ENCODE assay signal across 35 mouse cellular contexts in genomic region chr5:144083521-144083920, GRCm38 (mm10). TPM values are rescaled to one million over a fixed set of nuclear protein-coding genes. Genes with fewer than 3 reads are reported as not detected.
DNase-seq lines count a peak whose midpoint lies in the region; ATAC-seq and TF ChIP-seq lines count a peak whose summit lies in the region.
"Had no signal": no experiment of that assay in that cellular context is flagged by ENCODE, and none has a peak within 500 bp of the region (broad histone marks: within the 10 kb centered on the region; RNA-seq: fewer than 3 reads in every experiment).

No protein-coding gene starts in this region.

- no peak for TF ChIP-seq CTCF in forebrain, postnatal 0 days (IDR thresholded peaks at IDR 0.05; ENCODE audit: low read depth)
- no peak for TF ChIP-seq CTCF in ES-Bruce4 (IDR thresholded peaks at IDR 0.05; ENCODE audit: low read depth, low read length)
- no peak for TF ChIP-seq CTCF in brain, embryonic 14.5 days (IDR thresholded peaks at IDR 0.05; ENCODE audit: borderline replicate concordance, extremely low read depth, insufficient read depth, insufficient read length)

- no peak overlapping the region for H3K4me3 ChIP-seq in forebrain, postnatal 0 days (ENCODE audit: low read depth, low read length)
- no peak overlapping the region for H3K4me3 ChIP-seq in forebrain, embryonic 15.5 days
- H3K4me3 ChIP-seq in ES-Bruce4 (ENCODE audit: low read depth, low read length), result peak overlapping the region; percentile 61
- H3K4me3 ChIP-seq in ES-E14 (ENCODE audit: insufficient read depth in 1 of 2, low read depth in 1 of 2, low read length in 2 of 2, poor library complexity in 1 of 2, severe bottlenecking in 1 of 2), result 0 out of 4 replicates have a peak overlapping the region, but pooled peaks of 1 of the 2 experiments have one; percentile 41
- H3K4me3 ChIP-seq: embryonic facial prominence, embryonic 12.5 days; embryonic facial prominence, embryonic 15.5 days; forebrain, embryonic 13.5 days; hindbrain, embryonic 12.5 days; hindbrain, embryonic 15.5 days had no signal

- H3K27ac ChIP-seq in forebrain, postnatal 0 days (ENCODE audit: low read depth, low read length), result no peak overlapping the region
- no peak overlapping the region for H3K27ac ChIP-seq in forebrain, embryonic 15.5 days (replicated peaks)
- H3K27ac ChIP-seq in ES-Bruce4 (ENCODE audit: insufficient read depth, low read length) (peak overlapping the region; percentile 93), ES-E14 (ENCODE audit: insufficient read depth, low read depth, low read length, poor library complexity, severe bottlenecking) (peak overlapping the region; percentile 38; the same call in 1 of the 2 replicates)
- H3K27ac ChIP-seq: embryonic facial prominence, embryonic 12.5 days; embryonic facial prominence, embryonic 15.5 days; forebrain, embryonic 13.5 days; hindbrain, embryonic 12.5 days; hindbrain, embryonic 15.5 days had no signal

- no peaks in the 10 kb centered on the region for H3K4me1 ChIP-seq in forebrain, postnatal 0 days (ENCODE audit: insufficient read depth)
- H3K4me1 ChIP-seq in forebrain, embryonic 15.5 days, result peaks cover 3% of the 10 kb centered on the region; the same call in 1 of the 2 replicates
- peaks cover 6% of the 10 kb centered on the region for H3K4me1 ChIP-seq in ES-Bruce4 (ENCODE audit: control insufficient read depth, insufficient read depth, low read length)
- peaks cover 7 to 24% of the 10 kb centered on the region in 2 experiments; a peak in 3 of 4 replicates for H3K4me1 ChIP-seq in ES-E14 (ENCODE audit: control insufficient read depth in 2 of 2, insufficient read depth in 2 of 2, low read length in 2 of 2, poor library complexity in 1 of 2)
- H3K4me1 ChIP-seq: embryonic facial prominence, embryonic 12.5 days; embryonic facial prominence, embryonic 15.5 days; forebrain, embryonic 13.5 days; hindbrain, embryonic 12.5 days; hindbrain, embryonic 15.5 days had no signal

- peak; percentile 80 for ATAC-seq in forebrain, postnatal 0 days
- no peak for ATAC-seq in forebrain, embryonic 15.5 days (replicated peaks)
- no peak for ATAC-seq in granulocyte monocyte progenitor cell, adult 5-6 weeks (replicated peaks; ENCODE audit: poor library complexity, severe bottlenecking)
- ATAC-seq: CD4-positive, CD25-positive, alpha-beta regulatory T cell, adult 4 months; forebrain, embryonic 13.5 days; intestine, postnatal 0 days; Patski had no signal

- DNase-seq in forebrain, postnatal 0 days, result peak; percentile 49
- no peak for DNase-seq in ES-E14 (ENCODE audit: low read depth, low spot score)
- DNase-seq in brain, embryonic 14.5 days (ENCODE audit: low read depth), result peak; percentile 46
- DNase-seq: adrenal gland, adult 2 months; adrenal gland, postnatal 14 days; cerebellum, adult 18-20 months; cerebellum, adult 9-10 months; cerebellum, postnatal 14 days; gastrocnemius, postnatal 10 days; gastrocnemius, postnatal 36 days; heart, adult 11 months; kidney, adult 2 months had no signal

- H3K9ac ChIP-seq in forebrain, postnatal 0 days, result no peak overlapping the region
- no peak overlapping the region for H3K9ac ChIP-seq in forebrain, embryonic 15.5 days (replicated peaks)
- H3K9ac ChIP-seq in ES-Bruce4 (ENCODE audit: low read depth, poor library complexity, severe bottlenecking) (no peak overlapping the region; the same call in 1 of the 2 replicates), ES-E14 (ENCODE audit: insufficient read depth, low read depth, low read length, poor library complexity, severe bottlenecking) (no peak overlapping the region)
- H3K9ac ChIP-seq: embryonic facial prominence, embryonic 12.5 days; embryonic facial prominence, embryonic 15.5 days; forebrain, embryonic 13.5 days; hindbrain, embryonic 12.5 days; hindbrain, embryonic 15.5 days had no signal

- in situ Hi-C loops in ES-E14 (cut with MboI; ENCODE audit: low sequenced_read_pairs in 2 of 2, unreplicated experiment in 2 of 2), result no loop called here

- TF ChIP-seq EP300 in ES-Bruce4 (IDR thresholded peaks at IDR 0.05; ENCODE audit: insufficient read depth, low read depth, low read length), result no peak

- H3K27me3 ChIP-seq in forebrain, postnatal 0 days (ENCODE audit: insufficient read depth, low read length), result no peaks in the 10 kb centered on the region
- no peaks in the 10 kb centered on the region for H3K27me3 ChIP-seq in forebrain, embryonic 15.5 days
- H3K27me3 ChIP-seq in ES-Bruce4 (ENCODE audit: control insufficient read depth, insufficient read depth, low read length, poor library complexity, severe bottlenecking), result no peaks in the 10 kb centered on the region
- H3K27me3 ChIP-seq: embryonic facial prominence, embryonic 12.5 days; embryonic facial prominence, embryonic 15.5 days; forebrain, embryonic 13.5 days; hindbrain, embryonic 12.5 days; hindbrain, embryonic 15.5 days; Patski had no signal

- 72% methylated on average over 2 of the region's 2 CpGs for WGBS in forebrain, postnatal 0 days
- WGBS in forebrain, embryonic 15.5 days, result 86% methylated on average over 2 of the region's 2 CpGs

- no peak overlapping the region for H3K4me2 ChIP-seq in forebrain, postnatal 0 days (ENCODE audit: low read depth)
- H3K4me2 ChIP-seq in forebrain, embryonic 15.5 days (replicated peaks), result no peak overlapping the region
- H3K4me2 ChIP-seq: embryonic facial prominence, embryonic 12.5 days; embryonic facial prominence, embryonic 15.5 days; forebrain, embryonic 13.5 days; heart, embryonic 11.5 days; hindbrain, embryonic 12.5 days; hindbrain, embryonic 15.5 days had no signal

- no peaks in the 10 kb centered on the region for H3K36me3 ChIP-seq in forebrain, postnatal 0 days (ENCODE audit: insufficient read depth)
- H3K36me3 ChIP-seq in forebrain, embryonic 15.5 days, result no peaks in the 10 kb centered on the region
- H3K36me3 ChIP-seq in ES-Bruce4 (ENCODE audit: control insufficient read depth, insufficient read depth, low read length, poor library complexity, severe bottlenecking), result no peaks in the 10 kb centered on the region
- no peaks in the 10 kb centered on the region for H3K36me3 ChIP-seq in ES-E14 (ENCODE audit: control insufficient read depth, insufficient read depth, low read length, poor library complexity, severe bottlenecking)
- H3K36me3 ChIP-seq: embryonic facial prominence, embryonic 12.5 days; embryonic facial prominence, embryonic 15.5 days; G1E; hindbrain, embryonic 12.5 days; hindbrain, embryonic 15.5 days had no signal

- H3K9me3 ChIP-seq in forebrain, postnatal 0 days (ENCODE audit: low read length), result no peaks in the 10 kb centered on the region
- no peaks in the 10 kb centered on the region for H3K9me3 ChIP-seq in forebrain, embryonic 15.5 days
- H3K9me3 ChIP-seq in ES-Bruce4 (replicated peaks; ENCODE audit: control insufficient read depth, insufficient read depth, low read length, poor library complexity, severe bottlenecking), result no peaks in the 10 kb centered on the region; the same call in 1 of the 2 replicates
- no peaks in the 10 kb centered on the region for H3K9me3 ChIP-seq in ES-E14 (ENCODE audit: control insufficient read depth, insufficient read depth, low read depth, low read length)
- H3K9me3 ChIP-seq: embryonic facial prominence, embryonic 12.5 days; embryonic facial prominence, embryonic 15.5 days; forebrain, embryonic 13.5 days; G1E; hindbrain, embryonic 12.5 days; hindbrain, embryonic 15.5 days had no signal

- TF ChIP-seq POLR2A in ES-Bruce4 (IDR thresholded peaks at IDR 0.05; ENCODE audit: insufficient read depth, low read length), result no peak
- no peak for TF ChIP-seq POLR2A in brain, embryonic 14.5 days (IDR thresholded peaks at IDR 0.05; ENCODE audit: borderline replicate concordance, extremely low read depth, insufficient read depth, insufficient read length, poor library complexity, severe bottlenecking)

TF ChIP-seq in ES-E14, 5 proteins besides CTCF, POLR2A, EP300 and RAD21:
- TF ChIP-seq HCFC1 (IDR thresholded peaks at IDR 0.05; ENCODE audit: borderline replicate concordance, insufficient read depth, low read length) (no peak), ZNF384 (IDR thresholded peaks at IDR 0.05; ENCODE audit: low read depth, low read length) (no peak), ZC3H11A (IDR thresholded peaks at IDR 0.05; ENCODE audit: borderline replicate concordance, low read depth, low read length) (no peak), CHD2 (IDR thresholded peaks at IDR 0.05; ENCODE audit: low read depth, low read length) (no peak)

RNA-seq across cellular contexts. Expression of gene Lmtk2, which starts 16.7 kb away (rescaled TPM):
- total RNA-seq in forebrain, postnatal 0 days (2014; rRNA removed), result 56.2 and 63.9 TPM in 2 replicates
- 6.1 and 7.4 TPM in 2 replicates for polyA plus RNA-seq in forebrain, postnatal 0 days (2015; fragmentation: Nextera tagmentation; extraction: Ambion mirVana)
- 8.4 and 9.1 TPM in 2 replicates for polyA plus RNA-seq in forebrain, embryonic 15.5 days (2015; fragmentation: Nextera tagmentation; extraction: Ambion mirVana)
- 46.2 and 47.1 TPM in 2 replicates for polyA plus RNA-seq in ES-Bruce4 (2011; ENCODE audit: insufficient read depth, insufficient read length, low read depth, missing spikeins)
- 61.2 and 93.0 TPM in 2 replicates for total RNA-seq in ES-E14 (2012; rRNA removed)
- polyA plus RNA-seq in brain, embryonic 14.5 days (2012; rRNA removed), result 14.0 and 24.8 TPM in 2 replicates
- total RNA-seq in granulocyte monocyte progenitor cell, adult 5-6 weeks (2014; fragmentation: Nextera tagmentation), result 7.2 and 7.3 TPM in 2 replicates
- 6.5 and 7.2 TPM in 2 replicates for total RNA-seq in granulocyte monocyte progenitor cell, adult 5-6 weeks (2017)

RNA-seq across cellular contexts. Expression of gene Ocm, which starts 57.1 kb away (rescaled TPM):
- not detected in 2 replicates for total RNA-seq in forebrain, postnatal 0 days (2014; rRNA removed)
- 0.98 TPM in 1 of 2 replicates, not detected in the other for polyA plus RNA-seq in forebrain, postnatal 0 days (2015; fragmentation: Nextera tagmentation; extraction: Ambion mirVana)
- not detected in 2 replicates for polyA plus RNA-seq in forebrain, embryonic 15.5 days (2015; fragmentation: Nextera tagmentation; extraction: Ambion mirVana)
- not detected in 2 replicates for polyA plus RNA-seq in ES-Bruce4 (2011; ENCODE audit: insufficient read depth, insufficient read length, low read depth, missing spikeins)
- total RNA-seq in ES-E14 (2012; rRNA removed), result not detected in 2 replicates
- not detected in 2 replicates for polyA plus RNA-seq in brain, embryonic 14.5 days (2012; rRNA removed)
- total RNA-seq in granulocyte monocyte progenitor cell, adult 5-6 weeks (2014; fragmentation: Nextera tagmentation), result not detected in 2 replicates
- not detected in 2 replicates for total RNA-seq in granulocyte monocyte progenitor cell, adult 5-6 weeks (2017)
- total RNA-seq: adrenal gland, adult 2 months; adrenal gland, postnatal 14 days; adrenal gland, postnatal 4 days; common myeloid progenitor, adult 5-6 weeks; G1E; gastrocnemius, adult 18-20 months; gastrocnemius, postnatal 10 days; gastrocnemius, postnatal 36 days; heart, adult 8-10 months; heart, postnatal 25 days; hematopoietic stem cell, adult 5-6 weeks had no signal
- polyA plus RNA-seq: adrenal gland, adult 2 months; C2C12; CD4-positive, CD25-positive, alpha-beta regulatory T cell, adult 4 months; embryonic facial prominence, embryonic 12.5 days; forebrain, embryonic 13.5 days; G1E; heart, embryonic 11.5 days; heart, embryonic 14.5 days; heart, postnatal 0 days; hindbrain, embryonic 12.5 days; hindbrain, embryonic 15.5 days; intestine, embryonic 14.5 days; intestine, postnatal 0 days; kidney, adult 2 months; Patski had no signal

Comparison
In these comparisons a context has a peak if more than half of its experiments do, and no peak if none do; other contexts are left out.
1. H3K27ac ChIP-seq: peak in ES-Bruce4 (single experiment) and ES-E14 (single experiment); none in forebrain, postnatal 0 days (single experiment) and forebrain, embryonic 15.5 days (single experiment).